Comparison of ENCODE assay signal across 8 mouse cellular contexts in the genomic region with DNA sequence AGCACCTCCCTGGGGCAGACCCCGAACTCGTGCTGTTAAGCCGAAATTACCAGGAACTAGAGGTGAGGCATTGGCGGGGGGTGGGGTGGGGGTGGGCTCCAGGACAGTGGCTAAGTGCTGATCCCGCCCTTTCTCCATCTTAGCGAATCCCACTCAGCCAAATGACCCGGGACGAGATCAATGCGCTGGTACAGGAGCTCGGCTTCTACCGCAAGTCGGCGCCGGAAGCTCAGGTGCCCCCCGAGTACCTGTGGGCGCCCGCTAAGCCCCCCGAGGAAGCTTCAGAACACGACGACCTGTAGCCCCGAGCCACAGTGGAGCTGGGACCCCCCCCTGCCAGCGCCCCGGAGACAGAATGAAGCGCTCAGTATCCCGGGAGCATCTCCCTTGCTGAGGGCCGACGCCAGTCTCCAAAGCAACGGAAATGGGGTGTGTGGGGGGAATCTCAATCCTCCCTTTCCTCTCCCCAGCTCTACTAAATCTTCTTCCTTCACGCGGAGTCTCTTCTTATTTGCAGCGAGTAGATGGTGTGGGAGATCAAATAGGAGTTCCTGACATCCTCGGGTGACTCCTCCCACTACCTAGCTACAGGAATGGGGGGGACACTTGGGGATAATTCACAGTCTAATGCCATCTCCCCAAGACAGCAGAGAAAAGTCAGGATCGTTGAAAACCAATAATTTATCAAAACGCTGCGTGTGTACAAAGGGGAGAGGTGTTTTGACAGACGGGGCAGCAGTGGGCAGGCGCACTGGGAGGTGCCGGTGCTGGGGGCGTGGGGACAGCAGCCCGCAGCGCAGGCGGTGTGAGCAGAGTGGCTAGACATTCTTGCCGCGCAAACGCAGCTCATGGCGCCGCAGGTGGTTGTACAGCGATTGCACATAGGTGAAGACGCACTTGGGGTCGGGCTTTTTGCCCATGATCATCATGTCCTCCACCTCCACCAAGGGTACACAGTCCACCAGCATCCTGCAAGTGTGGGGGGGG. TPM values are rescaled to one million over a fixed set of nuclear protein-coding genes. Genes with fewer than 3 reads are reported as not detected.
DNase-seq lines count a peak whose midpoint lies in the region; ATAC-seq lines count a peak whose summit lies in the region.

No protein-coding gene starts in this region.

- H3K4me2 ChIP-seq in forebrain, embryonic 13.5 days, result peak overlapping the region; percentile 77
- H3K4me2 ChIP-seq in intestine, embryonic 15.5 days (replicated peaks), result peak overlapping the region; percentile 82
- peak overlapping the region; percentile 77 for H3K4me2 ChIP-seq in stomach, embryonic 14.5 days (replicated peaks; ENCODE audit: low read depth, low read length)

- no peaks in the 10 kb centered on the region for H3K9me3 ChIP-seq in forebrain, embryonic 13.5 days (replicated peaks)
- H3K9me3 ChIP-seq in intestine, embryonic 15.5 days, result no peaks in the 10 kb centered on the region
- no peaks in the 10 kb centered on the region for H3K9me3 ChIP-seq in stomach, embryonic 14.5 days (ENCODE audit: control insufficient read depth, low read depth, low read length)

- H3K36me3 ChIP-seq in forebrain, embryonic 13.5 days (ENCODE audit: poor library complexity, severe bottlenecking), result peaks cover 18% of the 10 kb centered on the region
- peaks cover 12% of the 10 kb centered on the region for H3K36me3 ChIP-seq in intestine, embryonic 15.5 days
- H3K36me3 ChIP-seq in stomach, embryonic 14.5 days (ENCODE audit: control insufficient read depth, insufficient read depth, low read length), result peaks cover 17% of the 10 kb centered on the region

- H3K27me3 ChIP-seq in forebrain, embryonic 13.5 days, result peaks cover 38% of the 10 kb centered on the region
- H3K27me3 ChIP-seq in intestine, embryonic 15.5 days (replicated peaks), result no peaks in the 10 kb centered on the region
- H3K27me3 ChIP-seq in stomach, embryonic 14.5 days (ENCODE audit: control insufficient read depth, insufficient read depth, low read length), result peaks cover 3% of the 10 kb centered on the region; the same call in 1 of the 2 replicates

- ATAC-seq in forebrain, embryonic 13.5 days, result peak; percentile 43; the same call in 1 of the 2 replicates
- peak; percentile 31; the same call in 1 of the 2 replicates for ATAC-seq in intestine, embryonic 15.5 days
- ATAC-seq in stomach, embryonic 14.5 days (ENCODE audit: insufficient number of reproducible peaks, insufficient read depth, low FRiP score, low read depth), result peak; percentile 30; the same call in 1 of the 2 replicates

- peak overlapping the region; percentile 60 for H3K9ac ChIP-seq in forebrain, embryonic 13.5 days
- 0 out of 2 replicates have a peak overlapping the region, but pooled peaks have one; percentile 12 for H3K9ac ChIP-seq in intestine, embryonic 15.5 days
- 0 out of 2 replicates have a peak overlapping the region, but pooled peaks have one; percentile 6 for H3K9ac ChIP-seq in stomach, embryonic 14.5 days (replicated peaks; ENCODE audit: low read depth, low read length)

- peak overlapping the region; percentile 38 for H3K4me3 ChIP-seq in forebrain, embryonic 13.5 days
- peak overlapping the region; percentile 37 for H3K4me3 ChIP-seq in intestine, embryonic 15.5 days (replicated peaks)
- H3K4me3 ChIP-seq in stomach, embryonic 14.5 days (ENCODE audit: low read depth, low read length), result peak overlapping the region; percentile 26

- WGBS in forebrain, embryonic 13.5 days, result 1% methylated on average over 50 of the region's 50 CpGs
- WGBS in intestine, embryonic 15.5 days, result 1% methylated on average over 50 of the region's 50 CpGs
- 2% methylated on average over 50 of the region's 50 CpGs for WGBS in stomach, embryonic 14.5 days

- H3K27ac ChIP-seq in forebrain, embryonic 13.5 days, result no peak overlapping the region
- no peak overlapping the region for H3K27ac ChIP-seq in intestine, embryonic 15.5 days
- no peak overlapping the region for H3K27ac ChIP-seq in stomach, embryonic 14.5 days (ENCODE audit: low read length)

- peaks cover 25% of the 10 kb centered on the region for H3K4me1 ChIP-seq in forebrain, embryonic 13.5 days
- peaks cover 23% of the 10 kb centered on the region for H3K4me1 ChIP-seq in intestine, embryonic 15.5 days (replicated peaks)
- H3K4me1 ChIP-seq in stomach, embryonic 14.5 days (ENCODE audit: control insufficient read depth, insufficient read depth, low read length), result peaks cover 17% of the 10 kb centered on the region

- DNase-seq in adrenal gland, postnatal 14 days, result peak; percentile 63
- no peak for DNase-seq in adrenal gland, postnatal 4 days (ENCODE audit: low spot score in 2 of 2)
- DNase-seq in T-cell, adult 2 months (ENCODE audit: low spot score), result peak; percentile 64
- peak; percentile 63 for DNase-seq in lung, postnatal 10 days
- no peak for DNase-seq in frontal cortex, postnatal 10 days (ENCODE audit: low spot score in 2 of 2)

RNA-seq across cellular contexts. Expression of gene Selenom, which starts 2.7 kb away (rescaled TPM):
- total RNA-seq in adrenal gland, postnatal 14 days (2021), result 33.6 and 33.8 TPM in 2 replicates
- total RNA-seq in adrenal gland, postnatal 4 days (2021), result 10 to 100 TPM; 50.1 to 58.0 TPM
- polyA plus RNA-seq in forebrain, embryonic 13.5 days (2015; fragmentation: Nextera tagmentation; extraction: Ambion mirVana), result 28.2 and 30.3 TPM in 2 replicates
- 147 and 154 TPM in 2 replicates for polyA plus RNA-seq in intestine, embryonic 15.5 days (2015; fragmentation: Nextera tagmentation; extraction: Ambion mirVana)
- 154 and 160 TPM in 2 replicates for polyA plus RNA-seq in stomach, embryonic 14.5 days (2014; fragmentation: Nextera tagmentation; extraction: Ambion mirVana)

RNA-seq across cellular contexts. Expression of gene Inpp5j, which starts 12.5 kb away (rescaled TPM):
- 0.75 and 0.82 TPM in 2 replicates for total RNA-seq in adrenal gland, postnatal 14 days (2021)
- 1 to 10 TPM; 1.8 to 2.2 TPM for total RNA-seq in adrenal gland, postnatal 4 days (2021)
- 1.1 and 1.5 TPM in 2 replicates for polyA plus RNA-seq in forebrain, embryonic 13.5 days (2015; fragmentation: Nextera tagmentation; extraction: Ambion mirVana)
- 4.2 and 4.6 TPM in 2 replicates for polyA plus RNA-seq in intestine, embryonic 15.5 days (2015; fragmentation: Nextera tagmentation; extraction: Ambion mirVana)
- 1.2 and 2.0 TPM in 2 replicates for polyA plus RNA-seq in stomach, embryonic 14.5 days (2014; fragmentation: Nextera tagmentation; extraction: Ambion mirVana)

RNA-seq across cellular contexts. Expression of gene Smtn, which starts 23.3 kb away (rescaled TPM):
- total RNA-seq in adrenal gland, postnatal 14 days (2021), result 56.2 and 69.1 TPM in 2 replicates
- total RNA-seq in adrenal gland, postnatal 4 days (2021), result 10 to 100 TPM; 72.9 to 75.1 TPM
- 21.8 and 21.9 TPM in 2 replicates for polyA plus RNA-seq in forebrain, embryonic 13.5 days (2015; fragmentation: Nextera tagmentation; extraction: Ambion mirVana)
- 78.3 and 79.6 TPM in 2 replicates for polyA plus RNA-seq in intestine, embryonic 15.5 days (2015; fragmentation: Nextera tagmentation; extraction: Ambion mirVana)
- 109 and 112 TPM in 2 replicates for polyA plus RNA-seq in stomach, embryonic 14.5 days (2014; fragmentation: Nextera tagmentation; extraction: Ambion mirVana)

RNA-seq across cellular contexts. Expression of gene Pla2g3, which starts 29.1 kb away (rescaled TPM):
- 0.15 and 0.19 TPM in 2 replicates for total RNA-seq in adrenal gland, postnatal 14 days (2021)
- total RNA-seq in adrenal gland, postnatal 4 days (2021), result under 1 TPM; 0.20 to 0.22 TPM
- polyA plus RNA-seq in forebrain, embryonic 13.5 days (2015; fragmentation: Nextera tagmentation; extraction: Ambion mirVana), result 0.44 and 0.58 TPM in 2 replicates
- 0.38 and 0.45 TPM in 2 replicates for polyA plus RNA-seq in intestine, embryonic 15.5 days (2015; fragmentation: Nextera tagmentation; extraction: Ambion mirVana)
- 0.17 and 0.52 TPM in 2 replicates for polyA plus RNA-seq in stomach, embryonic 14.5 days (2014; fragmentation: Nextera tagmentation; extraction: Ambion mirVana)

Comparison
In these comparisons a context has a peak if more than half of its experiments do, and no peak if none do; other contexts are left out.
1. DNase-seq: peak in adrenal gland, postnatal 14 days (single experiment), T-cell, adult 2 months (single experiment) and lung, postnatal 10 days (single experiment); none in adrenal gland, postnatal 4 days (0 of 2) and frontal cortex, postnatal 10 days (0 of 2).
2. H3K9ac ChIP-seq: peak in every context shown above with its lines; median percentile 60 in forebrain, embryonic 13.5 days; 12 in intestine, embryonic 15.5 days; 6 in stomach, embryonic 14.5 days.
3. Peak in every context shown above with its lines, with median percentiles within 50 percentile points of each other: ATAC-seq, H3K4me2 ChIP-seq and H3K4me3 ChIP-seq.